Mouse (Mus musculus) gastrocnemius, postnatal 25 days (tissue): ENCODE measurements at regions not wholly inside any gene's neighbourhood (a gene's known extent, or its start where the extent isn't known, plus 50 kb on each side); places are given as distances from the start of the nearest gene placed in this dataset.
A peak's percentile ranks its signal among the peaks of the same experiment; 100 is the strongest.
"Not testable (repeated sequence)": the region's sequence is repeated elsewhere in the genome, so short reads cannot be mapped to it uniquely, and the experiment has no call there.

Source experiments
- DNase-seq: peaks from one replicate; pipeline ENCODE4 v3.0.0; 2022

- DNase-seq = peak; percentile 81
These were observed 150.0 kb downstream of the Kcnrg start for GRCm38 (mm10) chr14:61757086-61757822.

DNA sequence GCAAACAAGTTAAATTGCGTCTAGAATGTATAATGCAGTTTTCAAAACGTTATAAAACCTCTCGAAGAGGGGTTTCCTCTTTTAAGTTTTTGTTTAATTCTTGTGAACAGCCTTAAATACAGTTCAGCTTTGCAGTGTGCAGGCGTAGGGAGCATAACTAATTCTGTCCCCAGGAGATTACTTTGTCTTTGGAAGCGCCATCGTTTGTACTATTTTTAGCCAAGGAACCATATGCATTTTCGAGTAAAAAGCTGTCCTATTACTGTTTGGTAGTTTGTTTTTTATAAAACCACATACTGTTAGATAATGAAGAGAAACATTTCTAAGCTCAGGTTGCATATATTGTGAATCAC, 150.5 kb downstream of the Kcnrg start:
- DNase-seq = no peak

- DNase-seq = no peak
These were observed 151.3 kb downstream of the Kcnrg start for GRCm38 (mm10) chr14:61758586-61758985.

GRCm38 (mm10) chr14:61760176-61760575, 152.9 kb downstream of the Kcnrg start:
- not testable (repeated sequence) for DNase-seq

DNA sequence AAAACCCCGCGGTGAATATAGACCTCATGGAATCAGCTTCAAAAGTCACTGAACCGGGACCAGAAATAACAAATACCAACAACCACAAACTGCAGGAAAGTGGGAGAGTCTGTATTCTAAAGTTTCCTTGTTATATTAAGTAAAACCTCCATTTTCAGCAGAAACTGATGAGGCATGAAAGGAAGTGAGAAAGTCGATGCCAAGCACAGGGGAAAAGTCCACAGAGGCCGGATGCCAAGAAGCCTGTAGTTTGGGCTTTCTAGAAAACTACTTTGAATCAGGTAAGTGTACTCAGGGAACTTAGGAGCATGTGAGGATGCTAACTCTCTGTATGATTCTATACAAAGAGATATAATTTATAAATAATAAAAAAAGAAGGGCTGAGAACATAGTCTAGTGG, 154.8 kb downstream of the Kcnrg start:
- no peak for DNase-seq

DNA sequence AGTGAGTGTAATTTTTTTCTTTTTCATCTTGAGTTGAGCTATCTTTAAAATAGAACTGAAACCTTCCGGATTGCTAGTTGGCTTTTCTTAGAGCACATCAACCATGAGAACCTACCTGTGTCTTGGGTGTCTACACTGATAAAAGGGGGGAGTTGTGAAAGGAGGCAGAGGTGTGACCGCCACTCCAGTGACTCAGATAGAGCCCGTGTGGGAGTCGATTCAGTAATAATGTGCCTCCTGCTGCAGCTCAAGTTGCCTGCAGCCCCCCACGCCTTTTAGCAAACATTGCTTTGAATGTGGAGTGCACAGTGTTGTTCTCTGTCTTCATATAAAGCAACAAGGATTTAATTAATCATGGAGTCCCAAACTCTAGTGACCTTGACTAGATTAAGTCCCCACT, 162.6 kb downstream of the Kcnrg start:
- DNase-seq = no peak

DNA sequence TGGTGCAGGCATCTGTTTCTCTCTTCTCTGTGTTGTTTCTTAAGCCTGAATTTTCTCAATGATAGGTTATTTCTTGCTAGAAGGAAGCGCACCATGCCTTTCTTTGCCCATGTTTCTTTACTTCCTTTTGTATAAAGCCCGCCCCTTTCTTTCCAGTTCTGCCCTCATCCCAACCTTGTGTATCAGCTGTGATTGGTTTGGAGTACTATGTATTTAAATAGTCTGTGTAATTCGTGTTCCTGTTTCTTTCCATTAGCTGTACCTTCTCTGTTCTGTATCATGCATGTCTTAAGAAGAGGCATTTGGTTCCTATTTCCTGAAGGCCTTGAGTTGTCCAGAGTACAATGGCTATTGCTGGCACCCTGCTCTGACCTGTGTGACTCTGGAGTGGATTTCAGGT, 166.9 kb downstream of the Kcnrg start:
- DNase-seq = no peak

DNA sequence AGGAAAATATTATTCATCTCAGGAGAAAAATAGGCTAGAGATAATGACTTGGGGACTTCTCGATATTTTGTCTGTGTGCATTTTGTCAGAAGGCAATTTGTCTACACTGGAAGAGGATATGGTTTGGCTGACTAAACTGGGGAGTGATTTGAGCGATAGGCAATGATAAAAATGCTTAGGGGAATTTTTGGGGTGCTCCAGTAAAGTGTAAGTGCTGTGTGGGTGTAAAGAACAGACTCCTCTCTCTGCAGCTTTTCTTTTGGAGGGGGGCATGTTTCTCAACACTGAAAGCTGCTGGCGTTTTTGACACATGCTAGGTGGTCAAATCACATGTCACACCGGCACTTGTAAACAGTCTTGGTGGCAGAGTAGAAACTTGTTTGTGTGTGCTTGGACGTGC, 171.4 kb downstream of the Kcnrg start:
- no peak for DNase-seq

DNA sequence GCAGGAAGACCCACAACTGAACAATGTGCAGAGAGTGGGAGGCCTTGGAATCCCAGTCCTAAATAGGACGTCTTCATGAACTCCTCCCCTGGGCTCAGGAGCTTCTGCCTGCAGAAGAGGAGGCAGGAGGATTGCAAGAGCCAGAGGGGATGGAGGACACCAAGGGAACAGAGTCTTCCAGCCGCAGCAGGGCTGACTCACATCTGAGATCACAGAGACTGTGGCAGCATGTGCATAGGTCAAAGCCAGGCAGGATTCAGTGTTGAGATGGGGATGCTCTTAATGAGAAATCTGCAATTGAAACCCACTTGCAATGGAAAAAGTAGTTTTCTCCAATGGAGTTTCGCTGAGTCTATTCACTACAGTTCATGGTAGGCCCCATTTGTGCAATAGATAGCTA, 175.9 kb downstream of the Kcnrg start:
- no peak for DNase-seq

DNA sequence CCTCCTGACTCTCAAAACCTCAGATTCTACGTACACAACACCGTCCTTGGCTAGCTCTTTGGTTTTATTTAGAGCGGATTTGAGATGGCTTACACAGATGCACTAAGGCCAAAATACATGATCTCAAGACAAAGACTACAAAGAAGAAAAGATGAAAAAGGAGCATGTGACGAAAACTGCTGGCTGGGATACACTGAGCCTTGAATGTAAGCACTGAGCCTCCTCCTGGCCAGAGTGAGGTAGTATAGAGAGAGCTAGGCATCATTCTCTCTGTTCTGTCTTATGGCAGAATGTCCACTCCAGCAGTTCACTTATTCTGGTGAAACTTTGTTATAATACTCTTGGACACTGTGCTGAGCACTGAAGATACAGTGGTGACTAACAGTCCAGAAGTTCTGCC, 177.4 kb downstream of the Kcnrg start:
- no peak for DNase-seq

DNA sequence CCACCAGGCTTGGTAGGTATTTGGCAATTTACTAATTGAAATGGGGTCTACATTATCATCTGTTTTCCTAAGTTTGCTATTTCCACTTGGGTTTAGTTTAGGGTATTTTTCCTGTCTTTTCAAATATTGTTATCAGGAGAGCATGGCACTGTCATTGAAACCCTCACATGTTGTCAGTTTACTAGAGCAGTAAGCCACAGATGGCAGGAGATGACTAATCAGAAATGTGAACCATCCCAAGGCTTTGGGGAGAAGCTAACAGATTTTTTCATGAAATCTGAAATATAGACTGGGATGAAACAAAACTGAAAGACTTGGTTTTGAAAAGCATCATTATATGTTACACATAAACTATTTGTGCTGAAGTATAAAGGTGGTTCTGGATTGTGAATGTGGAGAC, 178.8 kb downstream of the Kcnrg start:
- DNase-seq = no peak

GRCm38 (mm10) chr14:61787746-61788145, 180.5 kb downstream of the Kcnrg start:
- DNase-seq = no peak

DNA sequence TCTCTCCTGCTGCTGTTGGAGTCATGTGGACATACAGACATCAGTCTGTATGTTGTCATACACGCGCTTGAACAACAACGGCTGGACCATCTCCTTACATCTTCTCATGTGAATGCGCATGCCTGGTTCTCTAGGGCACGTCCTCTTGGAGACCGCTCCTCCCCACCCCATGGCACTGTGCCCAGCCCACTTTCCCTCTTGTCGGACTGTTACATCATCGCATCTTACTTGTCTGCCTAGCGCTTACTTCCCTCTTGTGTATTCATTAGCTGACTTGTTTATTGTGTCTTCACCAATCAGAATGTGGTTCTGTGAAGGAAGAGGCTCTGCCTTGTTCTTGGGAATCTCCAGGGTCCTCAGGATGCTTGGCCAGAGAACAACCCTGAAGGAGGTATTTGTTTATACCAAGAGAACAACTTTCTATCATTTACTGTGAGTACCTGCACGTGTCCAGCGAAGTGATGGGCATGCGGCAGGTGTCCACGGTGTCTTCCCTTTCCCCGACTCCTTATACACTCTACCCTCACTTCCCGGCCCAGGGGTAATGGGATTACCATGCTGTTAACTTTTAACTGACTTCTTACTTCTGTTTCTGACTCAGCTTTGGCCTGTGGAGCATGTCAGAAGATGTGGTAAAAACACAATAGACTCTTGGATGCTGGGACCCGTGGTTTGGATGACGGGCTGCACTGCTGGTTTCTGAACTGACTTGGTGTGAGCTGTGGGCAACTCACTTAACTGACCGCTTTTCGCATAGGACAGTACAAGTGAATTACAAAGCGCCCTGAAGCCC, 181.9 kb downstream of the Kcnrg start:
- DNase-seq = peak; percentile 46

DNA sequence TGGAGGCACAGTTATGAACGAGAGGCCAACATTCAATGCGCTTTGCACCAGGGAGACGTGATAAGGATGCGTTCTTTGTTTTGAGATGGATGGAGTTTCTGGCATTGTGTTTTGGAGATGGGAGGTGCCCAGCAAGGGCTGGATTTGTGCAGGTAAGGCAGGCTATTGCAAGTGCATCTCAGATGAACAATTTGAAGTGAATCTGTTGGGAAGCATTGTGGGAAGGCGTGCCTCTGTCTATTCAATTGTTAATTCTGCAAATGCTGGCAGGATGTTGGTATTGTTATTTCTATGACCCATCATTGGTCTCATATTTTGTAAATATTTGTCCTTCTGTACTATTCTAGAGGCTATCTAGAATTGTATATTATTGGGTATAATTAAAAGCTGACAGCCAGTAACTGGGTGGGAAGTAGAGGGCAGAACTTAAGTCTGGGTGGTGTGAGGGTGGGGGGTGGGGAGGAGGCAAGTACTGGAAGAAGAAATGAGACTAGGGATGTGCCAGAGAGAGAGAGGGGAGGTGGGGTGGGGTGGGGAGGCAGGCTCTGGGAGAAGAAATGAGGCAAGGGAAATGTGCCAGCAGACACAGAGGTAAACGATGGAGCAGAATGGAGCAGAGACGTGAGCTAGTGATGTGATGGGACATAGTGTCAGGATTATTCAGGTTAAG, 188.9 kb downstream of the Kcnrg start:
- no peak for DNase-seq

DNA sequence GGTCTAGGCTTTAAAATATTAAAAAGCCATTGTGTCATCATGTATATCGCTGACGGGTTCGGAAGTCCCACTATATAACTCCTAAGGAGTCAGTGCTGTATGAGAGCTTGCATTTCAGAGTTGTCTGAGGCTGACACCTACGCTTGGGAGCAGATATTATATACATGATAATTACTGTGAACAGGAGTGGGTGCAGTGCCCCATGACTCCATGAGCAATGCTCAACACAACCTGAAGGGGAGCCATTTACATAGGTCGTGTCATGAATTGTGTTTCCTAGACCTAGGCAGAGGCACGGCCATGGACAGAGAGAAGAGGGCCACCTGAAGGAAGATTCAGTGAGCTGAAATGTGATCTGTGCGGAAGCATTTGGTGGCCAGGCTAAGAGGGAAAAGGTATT, 189.4 kb downstream of the Kcnrg start:
- DNase-seq = no peak

DNA sequence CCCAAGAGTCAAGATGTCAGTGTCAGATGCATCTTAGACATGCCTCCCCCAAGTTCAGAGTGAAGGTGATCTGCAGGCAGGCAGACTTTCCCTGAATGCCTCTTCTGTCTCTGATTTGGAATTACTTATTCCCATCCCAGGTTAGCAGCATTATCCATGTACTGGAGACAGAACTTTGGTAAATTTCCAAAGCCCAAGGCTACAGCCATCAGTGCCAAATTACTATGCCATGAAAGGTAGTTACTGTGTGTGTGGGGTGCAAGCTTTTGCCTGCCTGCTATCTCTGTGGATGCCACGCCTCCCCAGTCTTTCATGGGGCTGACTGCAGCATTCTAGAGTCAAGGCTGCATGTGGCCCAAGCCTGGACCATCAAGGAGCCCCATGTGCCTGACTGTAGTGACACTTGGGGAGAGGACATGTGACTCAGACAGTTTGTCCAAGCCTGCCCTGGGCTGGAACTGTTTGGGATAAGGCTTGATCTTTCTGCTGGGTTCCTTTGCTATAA, 196.2 kb downstream of the Kcnrg start:
- no peak for DNase-seq

DNA sequence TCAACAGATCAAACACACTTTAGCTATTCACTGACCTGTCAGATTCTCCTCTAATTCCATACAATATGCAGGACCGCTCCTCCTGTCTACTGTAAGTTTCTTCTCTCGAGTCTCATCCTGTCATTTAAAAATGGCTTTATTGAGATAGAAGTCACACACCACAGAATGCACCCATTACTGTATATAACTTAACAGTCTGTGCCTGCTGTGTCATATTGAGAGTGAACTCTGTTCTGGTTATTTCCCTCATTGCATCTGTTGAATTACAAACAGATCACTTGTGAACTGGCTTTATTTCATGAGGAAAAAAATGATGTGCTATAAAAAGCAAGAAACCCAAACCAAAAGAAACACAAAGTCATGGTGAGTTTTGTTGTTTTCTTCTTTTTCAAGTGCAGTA, 198.2 kb downstream of the Kcnrg start:
- no peak for DNase-seq

DNA sequence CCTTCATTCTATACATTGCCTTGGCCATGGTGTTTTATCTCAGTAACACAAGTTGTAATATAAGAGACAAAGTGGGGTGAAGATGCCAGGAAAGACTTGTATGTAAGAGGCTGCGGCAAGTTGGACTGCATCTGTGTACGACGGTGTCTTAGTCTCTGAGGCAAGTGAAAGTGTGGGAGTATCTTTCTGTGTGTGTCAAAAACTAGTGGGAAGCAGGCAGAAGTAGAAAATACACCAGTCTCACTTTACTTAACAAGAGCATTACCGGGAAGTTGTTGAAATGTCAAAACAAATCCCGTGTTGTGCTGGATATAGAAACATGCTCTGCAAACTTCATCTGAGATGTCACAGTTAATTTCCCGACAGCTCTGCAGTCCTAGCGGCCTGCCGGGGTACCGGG, 200.9 kb downstream of the Kcnrg start:
- no peak for DNase-seq

- DNase-seq = no peak
These were observed 202.6 kb downstream of the Kcnrg start for GRCm38 (mm10) chr14:61809716-61810437.

- no peak for DNase-seq
These were observed 203.6 kb downstream of the Kcnrg start for GRCm38 (mm10) chr14:61810836-61811235.

DNA sequence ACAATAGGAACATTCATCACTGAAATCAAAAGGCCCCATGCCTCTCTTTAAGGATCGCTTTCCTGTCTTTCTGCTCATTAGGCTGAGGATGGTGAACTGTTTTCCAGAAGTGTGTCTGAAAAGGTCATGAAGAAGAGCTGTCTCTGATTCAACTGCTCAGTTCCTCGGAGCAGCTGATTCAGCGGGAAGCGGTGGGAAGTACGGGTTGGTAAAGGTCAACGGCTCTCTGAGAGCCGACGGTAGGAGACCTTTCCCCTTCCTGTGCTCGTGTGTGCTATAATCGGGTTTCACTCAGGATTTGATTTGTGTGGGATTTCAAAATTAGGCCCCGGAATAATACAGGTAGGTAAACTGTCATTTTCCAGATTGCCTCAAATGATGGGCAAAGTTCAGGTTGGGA, 210.5 kb downstream of the Kcnrg start:
- DNase-seq = no peak

DNA sequence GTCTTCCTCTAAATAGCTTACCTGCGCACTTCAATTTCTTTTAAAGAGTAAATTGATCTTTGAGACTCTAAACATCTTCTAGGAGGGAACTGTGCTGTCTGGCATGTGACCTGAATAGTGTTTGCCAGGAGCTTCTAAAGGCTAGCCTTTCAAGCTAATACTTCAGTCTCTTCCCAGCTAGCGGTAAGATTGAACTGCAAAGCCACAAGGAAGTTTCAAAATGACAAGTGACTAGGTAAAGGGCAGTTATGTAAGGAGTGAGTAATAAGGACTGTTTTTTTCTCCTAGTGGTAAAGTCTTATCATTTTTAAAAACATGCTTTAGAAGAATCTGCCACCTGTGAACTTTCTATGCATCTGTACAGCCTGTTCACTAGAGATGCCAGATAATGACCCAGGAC, 211.1 kb downstream of the Kcnrg start:
- DNase-seq = no peak

GRCm38 (mm10) chr14:61819251-61819650, 212.0 kb downstream of the Kcnrg start:
- no peak for DNase-seq
